Mouse (Mus musculus): ENCODE data around the gene Hoxc4. TPM values are rescaled to one million over a fixed set of nuclear protein-coding genes. Genes with fewer than 3 reads are reported as not detected.

Gene Hoxc4
- polyA plus RNA-seq, 1 experiment from 2014 or later = 9.7 TPM

GRCm38 (mm10) chr15:102987124-102987833, 31.5 kb upstream of the Hoxc4 start:
- Histone ChIP-seq H3K36me3 (ENCODE audit: control insufficient read depth, insufficient read depth, low read length) (no peaks in the 10 kb centered on the region), H3K4me3 (ENCODE audit: low read length) (no peak overlapping the region), H3K27ac (ENCODE audit: low read length) (no peak overlapping the region), H3K27me3 (replicated peaks; ENCODE audit: control insufficient read depth, insufficient read depth, low read length) (peaks cover 91% of the 10 kb centered on the region), H3K4me1 (ENCODE audit: control insufficient read depth, insufficient read depth, low read length) (no peaks in the 10 kb centered on the region; the same call in 1 of the 2 replicates), H3K9ac (ENCODE audit: low read depth, low read length) (no peak overlapping the region), H3K4me2 (ENCODE audit: low read depth, low read length) (no peak overlapping the region), H3K9me3 (ENCODE audit: control insufficient read depth, low read length) (no peaks in the 10 kb centered on the region)
- ATAC-seq = peak; percentile 39
- 6% methylated on average over 21 of the region's 21 CpGs for WGBS

- no peak for ATAC-seq
- Histone ChIP-seq H3K4me1 (ENCODE audit: control insufficient read depth, insufficient read depth, low read length) (no peaks in the 10 kb centered on the region; the same call in 1 of the 2 replicates), H3K9ac (ENCODE audit: low read depth, low read length) (no peak overlapping the region), H3K4me2 (ENCODE audit: low read depth, low read length) (no peak overlapping the region), H3K27ac (ENCODE audit: low read length) (no peak overlapping the region), H3K4me3 (ENCODE audit: low read length) (no peak overlapping the region), H3K27me3 (replicated peaks; ENCODE audit: control insufficient read depth, insufficient read depth, low read length) (peaks cover 91% of the 10 kb centered on the region), H3K9me3 (ENCODE audit: control insufficient read depth, low read length) (no peaks in the 10 kb centered on the region), H3K36me3 (ENCODE audit: control insufficient read depth, insufficient read depth, low read length) (no peaks in the 10 kb centered on the region)
- 39% methylated on average over 5 of the region's 5 CpGs for WGBS
Measured at GRCm38 (mm10) chr15:102988078-102988477, 30.7 kb upstream of the Hoxc4 start.

GRCm38 (mm10) chr15:102990461-102991397, 28.0 kb upstream of the Hoxc4 start, which contains the start of gene Hoxc8:
TSS of gene Hoxc8 (plus strand) at chr15:102990607.
- ATAC-seq = 0 out of 2 replicates have a peak, but pooled peaks have one; percentile 20
- no peaks in the 10 kb centered on the region; the same call in 1 of the 2 replicates for H3K4me1 ChIP-seq (ENCODE audit: control insufficient read depth, insufficient read depth, low read length)
- H3K36me3 ChIP-seq (ENCODE audit: control insufficient read depth, insufficient read depth, low read length) = no peaks in the 10 kb centered on the region
- H3K4me3 ChIP-seq (ENCODE audit: low read length) = peak within 1 kb of the TSS; percentile 48
- H3K27ac ChIP-seq (ENCODE audit: low read length) = no peak within 1 kb of the TSS
- H3K27me3 ChIP-seq (replicated peaks; ENCODE audit: control insufficient read depth, insufficient read depth, low read length) = peaks cover 82% of the 10 kb centered on the region
- H3K4me2 ChIP-seq (ENCODE audit: low read depth, low read length) = peak within 1 kb of the TSS; percentile 39
- H3K9me3 ChIP-seq (ENCODE audit: control insufficient read depth, low read length) = no peaks in the 10 kb centered on the region
- 1% methylated on average over 66 of the region's 69 CpGs for WGBS
- H3K9ac ChIP-seq (ENCODE audit: low read depth, low read length) = peak within 1 kb of the TSS; percentile 62

GRCm38 (mm10) chr15:102991782-102992181, 27.0 kb upstream of the Hoxc4 start:
- Histone ChIP-seq H3K27me3 (replicated peaks; ENCODE audit: control insufficient read depth, insufficient read depth, low read length) (peaks cover 80% of the 10 kb centered on the region), H3K4me1 (ENCODE audit: control insufficient read depth, insufficient read depth, low read length) (no peaks in the 10 kb centered on the region; the same call in 1 of the 2 replicates)
- 19% methylated on average over 7 of the region's 7 CpGs for WGBS

GRCm38 (mm10) chr15:102992206-102992605, 26.5 kb upstream of the Hoxc4 start:
- Histone ChIP-seq H3K9ac (ENCODE audit: low read depth, low read length) (peak overlapping the region; percentile 12), H3K27me3 (replicated peaks; ENCODE audit: control insufficient read depth, insufficient read depth, low read length) (peaks cover 78% of the 10 kb centered on the region), H3K4me2 (ENCODE audit: low read depth, low read length) (peak overlapping the region; percentile 39), H3K4me3 (ENCODE audit: low read length) (peak overlapping the region; percentile 48), H3K4me1 (ENCODE audit: control insufficient read depth, insufficient read depth, low read length) (no peaks in the 10 kb centered on the region; the same call in 1 of the 2 replicates), H3K9me3 (ENCODE audit: control insufficient read depth, low read length) (no peaks in the 10 kb centered on the region), H3K27ac (ENCODE audit: low read length) (no peak overlapping the region), H3K36me3 (ENCODE audit: control insufficient read depth, insufficient read depth, low read length) (no peaks in the 10 kb centered on the region)
- whole genome bisulfite sequencing = 7% methylated on average over 11 of the region's 11 CpGs
- ATAC-seq = no peak

More at GRCm38 (mm10) chr15:102991782-102992181, 27.0 kb upstream of the Hoxc4 start:
- H3K4me3 ChIP-seq (ENCODE audit: low read length) = peak overlapping the region; percentile 48
- no peaks in the 10 kb centered on the region for H3K9me3 ChIP-seq (ENCODE audit: control insufficient read depth, low read length)
- H3K9ac ChIP-seq (ENCODE audit: low read depth, low read length) = no peak overlapping the region; the same call in 1 of the 2 replicates
- H3K36me3 ChIP-seq (ENCODE audit: control insufficient read depth, insufficient read depth, low read length) = no peaks in the 10 kb centered on the region
- no peak for ATAC-seq
- H3K4me2 ChIP-seq (ENCODE audit: low read depth, low read length) = peak overlapping the region; percentile 39
- H3K27ac ChIP-seq (ENCODE audit: low read length) = no peak overlapping the region

GRCm38 (mm10) chr15:102992863-102993262, 25.9 kb upstream of the Hoxc4 start:
- no peak overlapping the region for H3K27ac ChIP-seq (ENCODE audit: low read length)
- H3K4me3 ChIP-seq (ENCODE audit: low read length) = peak overlapping the region; percentile 48; the same call in 1 of the 2 replicates
- H3K27me3 ChIP-seq (replicated peaks; ENCODE audit: control insufficient read depth, insufficient read depth, low read length) = peaks cover 79% of the 10 kb centered on the region

GRCm38 (mm10) chr15:102996548-102996947, 22.2 kb upstream of the Hoxc4 start:
- no peak for ATAC-seq
- no peak overlapping the region for H3K9ac ChIP-seq (ENCODE audit: low read depth, low read length)
- H3K9me3 ChIP-seq (ENCODE audit: control insufficient read depth, low read length) = no peaks in the 10 kb centered on the region
- peaks cover 81% of the 10 kb centered on the region for H3K27me3 ChIP-seq (replicated peaks; ENCODE audit: control insufficient read depth, insufficient read depth, low read length)
- no peaks in the 10 kb centered on the region for H3K36me3 ChIP-seq (ENCODE audit: control insufficient read depth, insufficient read depth, low read length)
- H3K4me3 ChIP-seq (ENCODE audit: low read length) = no peak overlapping the region
- peaks cover 8% of the 10 kb centered on the region; the same call in 1 of the 2 replicates for H3K4me1 ChIP-seq (ENCODE audit: control insufficient read depth, insufficient read depth, low read length)
- WGBS = 8% methylated on average over 9 of the region's 9 CpGs
- H3K27ac ChIP-seq (ENCODE audit: low read length) = no peak overlapping the region
- H3K4me2 ChIP-seq (ENCODE audit: low read depth, low read length) = peak overlapping the region; percentile 22

More at GRCm38 (mm10) chr15:102992863-102993262, 25.9 kb upstream of the Hoxc4 start:
- 15% methylated on average over 3 of the region's 3 CpGs for WGBS
- Histone ChIP-seq H3K4me1 (ENCODE audit: control insufficient read depth, insufficient read depth, low read length) (no peaks in the 10 kb centered on the region), H3K9me3 (ENCODE audit: control insufficient read depth, low read length) (no peaks in the 10 kb centered on the region), H3K4me2 (ENCODE audit: low read depth, low read length) (no peak overlapping the region), H3K36me3 (ENCODE audit: control insufficient read depth, insufficient read depth, low read length) (no peaks in the 10 kb centered on the region), H3K9ac (ENCODE audit: low read depth, low read length) (no peak overlapping the region)
- ATAC-seq = no peak

- no peaks in the 10 kb centered on the region for H3K9me3 ChIP-seq (ENCODE audit: control insufficient read depth, low read length)
- peak overlapping the region; percentile 78 for H3K27ac ChIP-seq (ENCODE audit: low read length)
- peak overlapping the region; percentile 43; the same call in 1 of the 2 replicates for H3K9ac ChIP-seq (ENCODE audit: low read depth, low read length)
- H3K36me3 ChIP-seq (ENCODE audit: control insufficient read depth, insufficient read depth, low read length) = no peaks in the 10 kb centered on the region
- H3K4me3 ChIP-seq (ENCODE audit: low read length) = peak overlapping the region; percentile 49
- no peak for ATAC-seq
- peaks cover 8% of the 10 kb centered on the region; the same call in 1 of the 2 replicates for H3K4me1 ChIP-seq (ENCODE audit: control insufficient read depth, insufficient read depth, low read length)
- H3K4me2 ChIP-seq (ENCODE audit: low read depth, low read length) = peak overlapping the region; percentile 41; the same call in 1 of the 2 replicates
- 7% methylated on average over 3 of the region's 3 CpGs for WGBS
- H3K27me3 ChIP-seq (replicated peaks; ENCODE audit: control insufficient read depth, insufficient read depth, low read length) = peaks cover 79% of the 10 kb centered on the region
Measured at GRCm38 (mm10) chr15:102997431-102997830, 21.3 kb upstream of the Hoxc4 start.

GRCm38 (mm10) chr15:102997939-102998355, 20.8 kb upstream of the Hoxc4 start, which contains the start of gene Hoxc6:
TSS of gene Hoxc6 (plus strand) at chr15:102998257.
- Histone ChIP-seq H3K27ac (ENCODE audit: low read length) (peak within 1 kb of the TSS; percentile 78), H3K9ac (ENCODE audit: low read depth, low read length) (peak within 1 kb of the TSS; percentile 72), H3K27me3 (replicated peaks; ENCODE audit: control insufficient read depth, insufficient read depth, low read length) (peaks cover 79% of the 10 kb centered on the region), H3K4me1 (ENCODE audit: control insufficient read depth, insufficient read depth, low read length) (peaks cover 8% of the 10 kb centered on the region; the same call in 1 of the 2 replicates), H3K4me3 (ENCODE audit: low read length) (peak within 1 kb of the TSS; percentile 49), H3K9me3 (ENCODE audit: control insufficient read depth, low read length) (no peaks in the 10 kb centered on the region), H3K36me3 (ENCODE audit: control insufficient read depth, insufficient read depth, low read length) (no peaks in the 10 kb centered on the region), H3K4me2 (ENCODE audit: low read depth, low read length) (peak within 1 kb of the TSS; percentile 72)
- WGBS = 2% methylated on average over 19 of the region's 19 CpGs
- peak; percentile 43; the same call in 1 of the 2 replicates for ATAC-seq
